Mouse (Mus musculus) CH12.LX (cell line): ENCODE measurements around the gene Ube2o. TPM values are rescaled to one million over a fixed set of nuclear protein-coding genes. Genes with fewer than 3 reads are reported as not detected.

Source experiments
- DNase-seq: peaks from one replicate; pipeline ENCODE4 v3.0.0-alpha.2; 2013; ENCODE audit errors: extremely low read depth
- H3K27ac ChIP-seq: 2 replicates; pipeline ENCODE4 v1.5.1; 2012; ENCODE audit warnings: low read depth, mild to moderate bottlenecking, control low read depth, moderate library complexity; ENCODE audit not compliant: insufficient read depth
- H3K27me3 ChIP-seq: replicated peaks from 2 replicates; pipeline ENCODE3; 2012; ENCODE audit warnings: inconsistent platforms
- H3K36me3 ChIP-seq, 2 experiments: replicated peaks in 1 of 2; 2 replicates each; pipeline versions ENCODE3 to v1.6.1; 2012; ENCODE audit warnings: inconsistent platforms in 1 of 2, low read length in 1 of 2, mild to moderate bottlenecking in 1 of 2, mixed read lengths in 1 of 2, moderate library complexity in 1 of 2; ENCODE audit not compliant: control insufficient read depth in 1 of 2, insufficient read depth in 1 of 2
- H3K4me1 ChIP-seq, 2 experiments: 2 replicates each; pipeline ENCODE4 v1.6.1; 2012; ENCODE audit warnings: inconsistent platforms in 1 of 2, moderate library complexity in 1 of 2; ENCODE audit not compliant: insufficient read depth in 2 of 2, control insufficient read depth in 1 of 2
- H3K4me2 ChIP-seq: 2 replicates; pipeline ENCODE4 v1.6.1; 2012; ENCODE audit warnings: low read depth, mild to moderate bottlenecking, control low read depth; ENCODE audit not compliant: poor library complexity, insufficient read depth, severe bottlenecking
- H3K4me3 ChIP-seq, 3 experiments: fragments of 150-350 bp in 1 of 3; sonication (generic) in 1 of 3; replicated peaks in 1 of 3; 2 replicates each; pipeline versions ENCODE3 to v1.5.1; 2011 to 2012; ENCODE audit warnings: low read depth in 2 of 3, low read length in 2 of 3, mild to moderate bottlenecking in 2 of 3, moderate library complexity in 2 of 3, control low read depth in 1 of 3, improper control_type of control experiment in 1 of 3, inconsistent platforms in 1 of 3, mixed read lengths in 1 of 3; ENCODE audit not compliant: poor library complexity in 1 of 3
- H3K79me2 ChIP-seq: replicated peaks from 2 replicates; pipeline ENCODE4 v1.6.1; 2012; ENCODE audit warnings: mild to moderate bottlenecking, moderate library complexity; ENCODE audit not compliant: control insufficient read depth, poor library complexity, insufficient read depth, severe bottlenecking; ENCODE audit errors: extremely low read depth
- H3K9ac ChIP-seq: 2 replicates; pipeline ENCODE4 v1.6.1; 2012; ENCODE audit warnings: low read depth, mild to moderate bottlenecking, control low read depth, moderate library complexity; ENCODE audit not compliant: insufficient read depth
- H3K9me3 ChIP-seq: replicated peaks from 2 replicates; pipeline ENCODE3; 2012; ENCODE audit warnings: low read length, inconsistent platforms, mixed read lengths
- BHLHE40 ChIP-seq: IDR thresholded peaks from 2 replicates; pipeline ENCODE4 v1.6.1; 2011; ENCODE audit warnings: mild to moderate bottlenecking, low read depth, low read length, improper control_type of control experiment
- CHD1 ChIP-seq: IDR thresholded peaks from 2 replicates; pipeline ENCODE4 v1.6.1; 2012; ENCODE audit warnings: low read depth, low read length, improper control_type of control experiment, inconsistent platforms
- CHD2 ChIP-seq: IDR thresholded peaks from 2 replicates; pipeline ENCODE4 v1.6.1; 2011; ENCODE audit warnings: low read length, improper control_type of control experiment
- CTCF ChIP-seq, 2 experiments: IDR thresholded peaks in 1 of 2; conservative IDR thresholded peaks in 1 of 2; 2 replicates each; pipeline ENCODE4 v1.5.1; 2011 to 2012; ENCODE audit warnings: low read depth in 2 of 2, low read length in 2 of 2, improper control_type of control experiment in 1 of 2, inconsistent platforms in 1 of 2, mild to moderate bottlenecking in 1 of 2, moderate library complexity in 1 of 2
- EP300 ChIP-seq: IDR thresholded peaks from 2 replicates; pipeline ENCODE4 v1.6.1; 2011; ENCODE audit warnings: low read length, improper control_type of control experiment
- IRF4 ChIP-seq: IDR thresholded peaks from 2 replicates; pipeline ENCODE4 v1.6.1; 2014; ENCODE audit warnings: low read depth, mild to moderate bottlenecking, inconsistent platforms, low read length, improper control_type of control experiment
- JUN ChIP-seq: IDR thresholded peaks from 2 replicates; pipeline ENCODE4 v1.6.1; 2011; ENCODE audit warnings: low read depth, mild to moderate bottlenecking, low read length, improper control_type of control experiment, moderate library complexity; ENCODE audit not compliant: insufficient read depth
- KAT2A ChIP-seq: IDR thresholded peaks from 2 replicates; pipeline ENCODE4 v1.6.1; 2012; ENCODE audit warnings: low read length, improper control_type of control experiment, inconsistent platforms; ENCODE audit not compliant: insufficient replicate concordance
- NELFE ChIP-seq: IDR thresholded peaks from 2 replicates; pipeline ENCODE4 v1.6.1; 2011; ENCODE audit warnings: low read depth, low read length, improper control_type of control experiment
- PAX5 ChIP-seq: IDR thresholded peaks from 2 replicates; pipeline ENCODE4 v1.6.1; 2012; ENCODE audit warnings: low read length, inconsistent platforms, mixed read lengths
- ZKSCAN1 ChIP-seq: IDR thresholded peaks from 2 replicates; pipeline ENCODE4 v1.6.1; 2012; ENCODE audit warnings: low read depth, inconsistent platforms, low read length, improper control_type of control experiment, borderline replicate concordance
- dilution Hi-C: fragments of 300-500 bp; cut with MboI; formaldehyde crosslinking; loops from 2 replicates; pipeline ENCODE4 v1.14.3; 2020; ENCODE audit warnings: low sequenced_read_pairs; ENCODE audit not compliant: extremely low pct_unique_long_range_greater_than_20kb, extremely low pct_ligation_motif_present
- in situ Hi-C: fragments of 300-500 bp; cut with MboI; formaldehyde crosslinking; loops from 3 replicates; pipeline ENCODE4 v1.14.3; 2019; ENCODE audit warnings: low sequenced_read_pairs, low pct_ligation_motif_present, low pct_unique_long_range_greater_than_20kb, mixed read lengths
- polyA plus RNA-seq: library from polyadenylated mRNA; unstranded; fragments of >175 nt; gene quantifications from 2 replicates; pipeline ENCODE4 v1.2.1, GENCODE M21; 2012; ENCODE audit warnings: low read depth; ENCODE audit not compliant: insufficient read length
- total RNA-seq, 2 experiments: library from RNA; depleted of rRNA; stranded (reverse); fragments of 300-350 nt in 1 of 2; fragments of >200 nt in 1 of 2; gene quantifications; 2 replicates each; pipeline ENCODE4 v1.2.3; 2012 to 2014

Ube2o gene
- total and polyA plus RNA-seq, 3 experiments: 12.7 to 61.7 (median 42.8) TPM

GRCm38 (mm10) chr11:116623281-116624124 is 42.3 kb upstream of the Ube2o start:
- H3K27ac ChIP-seq: no peak overlapping the region
- H3K4me1 ChIP-seq: peaks cover 52 to 86% of the 10 kb centered on the region in 2 experiments
- no peak for DNase-seq

DNA sequence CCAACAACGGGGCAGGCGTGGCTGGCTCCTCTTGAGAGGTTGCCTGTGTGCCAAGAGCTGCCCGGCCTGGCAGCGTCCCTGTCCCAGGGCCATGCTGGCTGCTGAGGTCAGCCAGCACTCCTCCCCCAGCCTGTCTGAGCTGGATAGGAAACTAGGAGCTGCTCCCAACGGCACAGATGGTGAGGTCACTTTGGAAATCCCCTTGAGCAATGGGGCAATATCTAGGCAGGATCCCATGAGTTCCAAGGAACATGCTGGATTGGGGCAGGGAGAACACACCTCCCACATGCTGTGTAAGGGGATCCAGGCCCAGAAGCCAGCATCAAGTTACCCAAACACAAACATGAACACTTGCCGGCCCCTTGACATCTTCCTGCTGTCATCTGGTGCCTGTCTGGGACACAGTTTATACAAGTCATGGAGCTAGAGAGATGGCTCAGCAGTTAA is 40.0 kb upstream of the Ube2o start:
- Histone ChIP-seq H3K27ac (no peak overlapping the region), H3K4me3 (peak overlapping the region in 1 of 3 experiments; percentile 10), H3K79me2 (no peaks in the 10 kb centered on the region), H3K9me3 (no peaks in the 10 kb centered on the region), H3K9ac (no peak overlapping the region), H3K27me3 (no peaks in the 10 kb centered on the region), H3K4me2 (peak overlapping the region; percentile 9; the same call in 1 of the 2 replicates), H3K4me1 (peaks cover 67 to 90% of the 10 kb centered on the region in 2 experiments), H3K36me3 (peaks cover 0 to 5% of the 10 kb centered on the region in 2 experiments)
- dilution Hi-C loops: no loop called here
- DNase-seq: no peak
- in situ Hi-C loops: no loop called here
- TF ChIP-seq NELFE (no peak), JUN (0 out of 2 replicates have a peak, but pooled peaks have one; percentile 6), PAX5 (no peak), CHD1 (no peak), EP300 (peak; percentile 33; the same call in 1 of the 2 replicates)

More at GRCm38 (mm10) chr11:116623281-116624124, 42.3 kb upstream of the Ube2o start:
- peak overlapping the region; percentile 93 for H3K4me2 ChIP-seq
- H3K9me3 ChIP-seq: no peaks in the 10 kb centered on the region
- H3K4me3 ChIP-seq: peak overlapping the region; percentile 76 to 93 (median 86)
- H3K36me3 ChIP-seq: peaks cover 0 to 5% of the 10 kb centered on the region in 2 experiments
- peak in 1 of 2 experiments; percentile 38; a peak in 2 of 4 replicates for TF ChIP-seq CTCF (conservative IDR thresholded peaks at IDR 0.05 in 1 of 2, IDR thresholded peaks at IDR 0.05 in 1 of 2; ENCODE audit: low read depth in 2 of 2, low read length in 2 of 2)
- TF ChIP-seq IRF4: peak; percentile 4; the same call in 1 of the 2 replicates
- no peak for TF ChIP-seq ZKSCAN1
- 0 out of 2 replicates have a peak, but pooled peaks have one; percentile 6 for TF ChIP-seq BHLHE40
- TF ChIP-seq KAT2A: no peak
- peak; percentile 80 for TF ChIP-seq CHD2
- TF ChIP-seq, all 38 proteins: peak for 4
- in situ Hi-C loops (no loop called here), dilution Hi-C loops (no loop called here)
- Histone ChIP-seq H3K27me3 (no peaks in the 10 kb centered on the region), H3K9ac (peak overlapping the region; percentile 89), H3K79me2 (no peaks in the 10 kb centered on the region)
